Mouse (Mus musculus): ENCODE results near the gene Tmem186.

GRCm38 (mm10) chr16:8680470-8680869 lies 43.0 kb upstream of the Tmem186 start, which contains the start of gene Gm5767:
- TF ChIP-seq CTCF (IDR thresholded peaks at IDR 0.05; ENCODE audit: low read depth) (no peak), EP300 (IDR thresholded peaks at IDR 0.05; ENCODE audit: low read depth) (no peak)

Measured in liver, postnatal 0 days (tissue).